Mouse (Mus musculus) bone marrow, adult 2 months (tissue): Measurements from ENCODE around the gene Olfr873. TPM values are rescaled to one million over a fixed set of nuclear protein-coding genes. Genes with fewer than 3 reads are reported as not detected.
"Not testable (repeated sequence)": the region's sequence is repeated elsewhere in the genome, so short reads cannot be mapped to it uniquely, and the experiment has no call there.

Experiments used
- H3K27ac ChIP-seq: fragments of 200-500 bp; 2 replicates; pipeline ENCODE4 v1.5.1; 2012; ENCODE audit warnings: low read depth, mild to moderate bottlenecking, control low read depth, inconsistent platforms, low read length; ENCODE audit not compliant: control insufficient read depth, poor library complexity, insufficient read depth
- H3K4me1 ChIP-seq: fragments of 200-500 bp; 2 replicates; pipeline ENCODE4 v1.6.1; 2011; ENCODE audit warnings: low read length; ENCODE audit not compliant: control insufficient read depth, insufficient read depth
- H3K4me3 ChIP-seq: fragments of 200-500 bp; replicated peaks from 2 replicates; pipeline ENCODE3; 2011; ENCODE audit warnings: mild to moderate bottlenecking, low read depth, low read length, control low read depth; ENCODE audit not compliant: control insufficient read depth
- CTCF ChIP-seq: fragments of 200-500 bp; IDR thresholded peaks from 2 replicates; pipeline ENCODE4 v1.5.1; 2011; ENCODE audit warnings: low read length, control low read depth; ENCODE audit not compliant: control insufficient read depth, insufficient read depth
- POLR2A ChIP-seq: fragments of 200-500 bp; IDR thresholded peaks from 2 replicates; pipeline ENCODE4 v1.6.1; 2011; ENCODE audit warnings: low read depth, mild to moderate bottlenecking, control low read depth, low read length, borderline replicate concordance; ENCODE audit not compliant: control insufficient read depth
- WGBS: fragments of 180-500 bp; shearing (Covaris S2); methylation state at CpG from one replicate; pipeline ENCODE4 v1.1.7; 2018; 5-methylcytosine and 5-hydroxymethylcytosine counted together
- polyA plus RNA-seq: library from polyadenylated mRNA; stranded (reverse); fragments of >200 nt; gene quantifications from 2 replicates; pipeline ENCODE4 v1.2.4, GENCODE M21; 2011; ENCODE audit warnings: low replicate concordance; ENCODE audit not compliant: missing spikeins, insufficient read depth, insufficient read length

Olfr873 gene
- polyA plus RNA-seq = 0.93 and 1.5 TPM in 2 replicates

DNA sequence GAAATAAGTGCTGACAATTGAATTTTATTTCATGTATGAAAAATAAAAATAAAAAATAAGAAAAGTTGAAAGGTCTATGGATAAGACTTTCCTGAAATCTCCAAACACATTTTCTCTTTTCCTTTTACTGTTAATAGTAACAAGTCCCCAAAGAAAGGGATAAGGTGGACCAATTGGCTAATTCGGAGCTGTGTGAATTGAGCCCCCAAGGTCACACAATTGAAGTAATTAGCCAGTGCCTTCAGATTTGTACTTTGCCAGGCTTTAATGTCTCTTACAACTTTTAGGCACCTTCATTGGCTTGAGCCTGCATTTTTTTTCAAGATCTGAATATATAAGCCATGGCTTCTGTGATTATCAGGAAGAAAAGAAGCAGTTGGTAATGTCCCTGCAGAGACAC, at the start of gene Olfr873:
TSS of gene Olfr873 (plus strand) at position 301 of the 400 bp plus-strand sequence.
- 68% methylated on average over 1 of the region's 1 CpGs for WGBS
- no peak for TF ChIP-seq CTCF
- no peak for TF ChIP-seq POLR2A
- no peaks in the 10 kb centered on the region for H3K4me1 ChIP-seq
- no peak within 1 kb of the TSS for H3K4me3 ChIP-seq
- no peak within 1 kb of the TSS for H3K27ac ChIP-seq

DNA sequence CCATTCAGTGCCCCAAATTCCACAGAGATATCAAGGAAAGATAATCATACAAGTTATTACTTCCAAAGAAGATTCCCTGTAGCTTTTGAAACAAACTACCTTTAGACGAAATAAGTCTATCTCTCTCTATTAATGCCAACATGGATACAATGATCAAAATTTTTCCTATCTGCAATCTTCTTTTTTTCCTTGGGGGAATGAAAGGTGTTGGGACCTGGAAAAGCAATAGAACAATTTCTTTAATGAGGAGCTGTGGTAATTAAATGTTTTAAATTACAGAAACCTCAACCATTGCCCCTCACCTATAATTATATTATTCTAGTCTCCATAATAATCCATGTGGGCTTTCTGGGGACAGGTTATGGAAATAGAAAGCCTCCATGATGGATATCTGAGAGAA, 16.3 kb upstream of the Olfr873 start, which contains the start of gene Olfr39:
TSS of gene Olfr39 (plus strand) at position 301 of the 400 bp plus-strand sequence.
- H3K4me1 ChIP-seq = no peaks in the 10 kb centered on the region
- no peak for TF ChIP-seq POLR2A
- no peak for TF ChIP-seq CTCF
- no peak within 1 kb of the TSS for H3K4me3 ChIP-seq
- no peak within 1 kb of the TSS for H3K27ac ChIP-seq
- 77% methylated on average over 1 of the region's 1 CpGs for WGBS

DNA sequence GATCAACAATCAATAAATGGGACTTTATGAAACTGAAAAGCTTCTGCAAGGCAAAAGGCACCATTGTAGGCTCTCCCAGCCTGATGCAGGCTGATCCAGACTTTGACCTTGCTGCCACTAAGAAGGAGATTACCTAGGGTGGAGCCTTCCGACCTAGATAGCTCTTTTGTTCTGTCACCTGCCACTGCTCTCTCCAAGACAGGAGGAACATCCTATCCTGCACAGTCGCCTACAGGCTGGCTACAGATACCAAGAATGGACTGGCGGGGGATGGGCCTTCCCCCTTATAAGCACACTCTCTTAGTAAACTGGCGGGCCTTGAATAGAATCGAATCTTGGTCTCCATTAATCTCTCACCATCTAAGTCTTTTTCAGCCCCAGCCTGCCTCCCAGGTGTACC, 2.8 kb upstream of the Olfr873 start:
- H3K4me1 ChIP-seq = not testable (repeated sequence)
- 82% methylated on average over 5 of the region's 5 CpGs for WGBS

DNA sequence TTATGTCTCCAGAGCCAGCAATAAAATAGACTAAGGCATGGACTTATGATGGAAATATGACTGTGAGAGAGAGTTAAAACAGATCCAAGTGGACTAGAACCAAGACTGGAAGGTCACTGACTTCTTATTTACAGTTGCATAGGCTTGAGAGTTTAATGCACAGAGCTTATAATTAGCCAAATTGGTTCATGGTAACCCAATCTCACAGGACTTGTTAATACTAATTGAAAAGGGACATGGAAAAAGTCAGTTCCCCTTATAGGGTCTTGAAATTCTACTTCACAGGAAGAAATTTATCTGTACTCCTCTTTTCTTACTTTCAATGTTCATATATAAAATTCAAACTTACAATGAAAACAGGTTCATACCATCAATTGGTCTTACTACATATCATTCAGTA, 37.7 kb downstream of the Olfr873 start, which contains the start of gene Olfr18:
TSS of gene Olfr18 (minus strand) at position 101 of the 400 bp plus-strand sequence.
- Histone ChIP-seq H3K27ac (no peak within 1 kb of the TSS), H3K4me1 (no peaks in the 10 kb centered on the region), H3K4me3 (no peak within 1 kb of the TSS)
- TF ChIP-seq POLR2A = no peak
- TF ChIP-seq CTCF = no peak

More for the DNA sequence above, 2.8 kb upstream of the Olfr873 start:
- H3K4me3 ChIP-seq, H3K27ac ChIP-seq: not testable (repeated sequence)

DNA sequence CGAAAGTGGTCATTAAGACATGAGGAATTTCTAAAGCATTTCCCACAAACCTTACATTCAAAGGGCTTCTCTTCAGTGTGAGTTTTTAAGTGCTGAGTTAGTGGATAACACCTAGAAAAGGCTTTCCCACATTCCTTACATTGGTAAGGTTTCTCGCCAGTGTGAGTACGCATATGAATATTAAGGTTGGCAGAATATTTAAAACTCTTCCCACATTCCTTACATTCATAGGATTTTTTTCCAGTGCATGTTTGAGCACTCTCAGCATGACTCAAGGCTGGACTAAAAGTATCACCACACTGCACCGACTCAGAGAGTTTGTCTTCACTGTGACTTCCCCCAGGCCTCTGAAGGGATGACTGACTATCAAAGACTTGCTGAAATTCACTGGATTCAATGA, 50.2 kb downstream of the Olfr873 start:
- Histone ChIP-seq H3K27ac (no peak overlapping the region), H3K4me1 (no peaks in the 10 kb centered on the region), H3K4me3 (no peak overlapping the region)
- 86% methylated on average over 4 of the region's 4 CpGs for WGBS
- TF ChIP-seq CTCF = no peak

Other genes with a start within 250 kb of the Olfr873 start
- gene Olfr867, start 241.0 kb upstream of the Olfr873 start, polyA plus RNA-seq = not detected in 2 replicates
- not detected in 2 replicates for gene Olfr868, start 199.9 kb upstream of the Olfr873 start, polyA plus RNA-seq
- gene Olfr869, start 169.5 kb upstream of the Olfr873 start, polyA plus RNA-seq = not detected in 2 replicates
- 0.23 TPM in 1 of 2 replicates, not detected in the other for gene Olfr870, start 124.5 kb upstream of the Olfr873 start, polyA plus RNA-seq
- not detected in 2 replicates for gene Olfr871, start 86.3 kb upstream of the Olfr873 start, polyA plus RNA-seq
- gene Olfr872, start 61.4 kb upstream of the Olfr873 start, polyA plus RNA-seq = not detected in 2 replicates
- not detected in 2 replicates for gene Olfr39, start 16.2 kb upstream of the Olfr873 start, polyA plus RNA-seq
- gene Olfr18, start 37.6 kb downstream of the Olfr873 start, polyA plus RNA-seq = 0.56 TPM in 1 of 2 replicates, not detected in the other
- 4.6 and 16.3 TPM in 2 replicates for gene Zfp560, start 86.6 kb downstream of the Olfr873 start, polyA plus RNA-seq
- 2.4 and 6.6 TPM in 2 replicates for gene Zfp26, start 161.6 kb downstream of the Olfr873 start, polyA plus RNA-seq
- 4.6 and 11.2 TPM in 2 replicates for gene Zfp426, start 194.2 kb downstream of the Olfr873 start, polyA plus RNA-seq
- gene Zfp266, start 222.9 kb downstream of the Olfr873 start, polyA plus RNA-seq = 3.0 and 9.8 TPM in 2 replicates